Mouse (Mus musculus): ENCODE measurements around the gene Gdf5.

Gene Gdf5

DNA sequence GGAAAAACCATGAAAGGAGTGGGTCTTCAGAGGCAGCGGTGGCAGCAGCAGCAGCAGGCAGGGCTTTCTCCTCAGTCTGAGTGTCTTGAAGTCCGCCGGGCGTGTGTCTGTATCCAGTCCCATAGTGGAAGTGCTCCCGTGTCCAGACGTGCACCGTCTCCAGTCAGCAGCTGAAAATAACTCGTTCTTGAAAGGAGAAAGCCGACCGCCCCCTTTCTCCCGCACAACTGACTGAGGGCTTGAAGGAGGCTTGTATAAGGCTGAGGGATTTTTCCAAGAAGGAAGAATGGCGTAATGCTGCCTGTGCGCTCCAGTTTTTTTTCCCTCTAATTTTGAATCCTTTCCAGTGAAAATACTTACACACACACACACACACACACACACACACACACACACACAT lies at the start of gene Gdf5:
Gene Gdf5, minus strand, starts transcription at position 244 of the 400 bp plus-strand sequence.
- DNase-seq (ENCODE audit: low spot score): no peak

DNA sequence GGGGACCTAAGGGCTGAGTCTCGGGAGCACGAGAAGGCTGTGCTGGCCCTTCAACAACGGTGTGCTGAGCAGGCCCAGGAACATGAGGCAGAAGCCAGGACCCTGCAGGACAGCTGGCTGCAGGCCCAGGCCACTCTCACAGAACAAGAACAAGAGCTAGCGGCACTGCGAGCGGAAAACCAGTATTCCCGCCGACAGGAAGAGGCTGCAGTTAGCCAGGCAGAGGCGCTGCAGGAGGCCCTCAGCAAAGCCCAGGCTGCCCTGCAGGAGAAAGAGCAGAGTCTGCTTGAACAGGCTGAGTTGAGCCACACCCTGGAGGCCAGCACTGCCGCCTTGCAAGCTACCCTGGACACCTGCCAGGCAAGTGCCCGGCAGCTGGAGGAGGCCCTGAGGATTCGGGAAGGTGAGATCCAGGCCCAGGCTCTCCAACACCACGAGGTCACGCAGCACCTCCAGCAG lies 46.7 kb upstream of the Gdf5 start:
- no peak for DNase-seq (ENCODE audit: low spot score)

DNA sequence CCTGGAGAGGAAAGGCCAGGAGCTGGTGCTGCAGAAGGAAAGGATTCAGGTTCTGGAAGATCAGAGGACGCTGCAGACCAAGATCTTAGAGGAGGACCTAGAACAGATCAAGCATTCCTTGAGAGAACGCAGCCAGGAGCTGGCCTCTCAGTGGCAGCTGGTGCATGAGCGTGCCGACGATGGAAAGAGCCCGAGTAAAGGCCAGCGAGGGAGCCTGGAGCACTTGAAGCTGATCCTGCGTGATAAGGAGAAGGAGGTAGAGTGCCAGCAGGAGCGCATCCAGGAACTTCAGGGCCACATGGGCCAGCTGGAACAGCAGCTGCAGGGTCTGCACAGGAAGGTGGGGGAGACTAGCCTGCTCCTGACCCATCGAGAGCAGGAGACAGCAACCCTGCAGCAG lies 46.0 kb upstream of the Gdf5 start:
- DNase-seq (ENCODE audit: low spot score): no peak

DNA sequence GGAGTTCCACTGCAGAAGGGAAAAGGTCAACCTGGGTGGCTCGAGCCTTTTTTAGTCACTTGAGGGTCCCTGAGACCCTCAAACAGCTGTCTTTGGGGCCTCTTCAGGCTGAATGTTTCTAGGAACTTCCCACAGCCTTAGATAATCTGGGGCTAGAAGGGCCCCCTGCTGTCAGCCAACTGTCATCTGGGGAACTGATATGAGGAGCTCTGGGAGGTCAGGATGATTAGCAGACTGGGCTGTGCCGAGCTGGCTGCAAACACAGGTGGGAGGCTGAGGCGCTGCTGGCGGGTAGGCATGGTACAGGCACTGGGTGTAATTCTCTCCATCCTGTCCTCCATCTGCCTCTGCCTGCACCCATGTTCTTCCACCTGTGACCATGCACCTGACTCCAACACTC lies 43.9 kb upstream of the Gdf5 start:
- peak; percentile 48 for DNase-seq (ENCODE audit: low spot score)

DNA sequence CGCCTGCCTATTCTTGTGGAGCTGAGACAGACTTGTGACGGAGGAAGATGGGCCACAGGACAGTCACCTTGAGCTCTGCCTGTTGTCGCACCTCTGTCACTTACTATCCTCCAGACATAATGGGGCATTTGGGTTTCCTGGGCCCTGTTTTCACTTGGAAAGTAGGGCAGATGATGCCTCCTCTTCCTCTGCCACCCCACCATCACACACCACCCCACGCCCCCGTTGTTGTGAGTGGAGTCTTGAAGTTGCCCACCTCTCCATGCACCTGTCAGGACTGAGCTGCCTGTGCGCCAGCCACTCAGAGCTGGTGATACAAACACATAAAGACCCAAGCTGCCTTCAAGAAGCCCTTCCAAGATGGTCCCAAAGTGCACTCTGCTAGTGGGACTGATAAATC lies 42.0 kb upstream of the Gdf5 start:
- DNase-seq (ENCODE audit: low spot score): no peak

DNA sequence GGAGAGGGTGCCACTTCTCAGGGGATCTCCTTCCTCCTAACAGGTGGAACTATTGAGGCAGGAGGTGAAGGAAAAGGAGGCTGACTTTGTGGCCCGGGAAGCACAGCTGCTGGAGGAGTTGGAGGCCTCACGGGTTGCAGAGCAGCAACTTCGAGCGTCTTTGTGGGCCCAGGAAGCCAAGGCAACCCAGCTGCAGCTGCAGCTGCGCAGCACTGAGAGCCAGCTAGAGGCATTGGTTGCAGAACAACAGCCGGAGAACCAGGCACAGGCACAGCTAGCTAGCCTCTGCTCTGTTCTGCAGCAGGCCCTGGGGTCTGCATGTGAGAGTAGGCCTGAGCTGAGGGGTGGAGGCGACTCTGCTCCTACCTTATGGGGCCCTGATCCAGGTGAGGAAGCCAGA lies 40.6 kb upstream of the Gdf5 start:
- no peak for DNase-seq (ENCODE audit: low spot score)

DNA sequence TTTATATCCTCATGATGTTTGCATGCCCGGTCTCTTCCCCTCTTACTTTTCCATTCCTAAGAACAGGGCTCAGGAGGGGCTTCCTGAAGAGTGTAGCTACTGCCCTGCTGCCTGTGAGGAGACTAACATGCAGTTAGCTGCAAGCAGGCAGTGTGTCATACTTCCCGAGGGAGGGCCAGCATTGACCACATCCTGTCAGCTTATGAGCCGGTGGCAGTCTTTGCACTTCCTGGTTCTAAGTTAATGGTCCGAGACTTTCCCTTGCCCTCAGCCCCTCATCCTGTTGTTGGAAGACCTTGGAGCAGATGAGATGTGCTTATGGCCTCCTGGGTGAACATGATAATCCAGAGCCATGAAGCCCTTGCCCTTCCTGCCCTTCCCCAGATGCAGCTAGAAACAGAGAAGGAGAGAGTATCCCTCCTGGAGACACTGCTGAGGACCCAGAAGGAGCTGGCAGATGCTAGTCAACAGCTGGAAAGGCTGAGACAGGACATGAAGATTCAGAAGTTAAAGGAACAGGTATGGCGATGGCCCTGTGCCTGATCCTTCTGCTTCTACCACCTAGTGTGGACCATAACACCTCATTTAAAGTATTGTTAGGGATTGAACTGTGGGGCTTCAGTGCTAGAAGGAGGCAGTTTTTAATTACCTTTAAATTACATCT lies 34.3 kb upstream of the Gdf5 start:
- no peak for DNase-seq (ENCODE audit: low spot score)

DNA sequence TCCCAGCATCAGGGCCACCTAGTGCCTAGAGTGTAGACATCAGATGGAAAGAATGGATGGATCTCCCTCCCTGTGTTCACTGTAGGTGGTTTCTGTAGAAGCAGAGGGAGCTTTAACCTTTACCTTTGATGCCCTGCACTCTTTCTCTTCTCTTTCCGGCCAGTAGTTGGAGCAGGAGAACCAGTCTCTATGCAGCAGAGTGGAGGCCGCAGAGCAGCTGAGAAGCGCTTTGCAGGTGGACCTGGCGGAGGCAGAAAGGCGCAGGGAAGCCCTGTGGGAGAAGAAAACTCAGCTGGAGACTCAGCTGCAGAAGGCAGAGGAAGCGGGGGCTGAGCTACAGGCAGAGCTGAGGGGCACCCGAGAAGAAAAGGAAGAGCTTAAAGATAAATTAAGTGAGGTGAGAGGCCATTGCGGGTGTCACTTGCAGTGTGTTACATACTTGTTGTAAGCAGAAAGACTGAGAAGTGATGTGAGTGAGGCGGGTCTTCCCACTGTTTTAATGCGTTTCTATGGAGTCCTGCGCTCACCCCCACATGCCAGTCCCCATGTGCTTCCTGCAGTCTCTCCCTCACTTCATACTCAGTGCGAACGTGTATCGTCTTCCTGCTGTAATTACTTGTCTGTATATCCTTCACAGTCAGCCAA lies 29.0 kb upstream of the Gdf5 start:
- peak; percentile 5 for DNase-seq (ENCODE audit: low spot score)

DNA sequence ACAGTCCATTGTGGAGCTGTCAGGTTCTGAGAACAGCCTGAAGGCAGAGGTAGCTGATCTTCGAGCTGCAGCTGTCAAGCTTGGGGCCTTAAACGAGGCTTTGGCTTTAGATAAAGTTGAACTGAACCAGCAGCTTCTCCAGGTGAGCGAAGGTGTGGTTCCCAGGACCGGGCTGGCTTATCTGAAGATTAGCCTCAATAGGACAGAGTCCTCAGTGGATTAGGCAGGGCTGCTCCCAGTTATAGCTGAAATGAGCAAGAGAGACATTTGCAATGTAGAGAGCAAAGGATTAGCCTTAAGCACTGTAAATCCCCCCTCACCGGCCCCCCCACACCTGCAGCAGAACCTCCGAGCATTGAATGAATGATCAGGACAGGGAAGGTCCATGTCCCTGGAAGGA lies 28.2 kb upstream of the Gdf5 start:
- no peak for DNase-seq (ENCODE audit: low spot score)

DNA sequence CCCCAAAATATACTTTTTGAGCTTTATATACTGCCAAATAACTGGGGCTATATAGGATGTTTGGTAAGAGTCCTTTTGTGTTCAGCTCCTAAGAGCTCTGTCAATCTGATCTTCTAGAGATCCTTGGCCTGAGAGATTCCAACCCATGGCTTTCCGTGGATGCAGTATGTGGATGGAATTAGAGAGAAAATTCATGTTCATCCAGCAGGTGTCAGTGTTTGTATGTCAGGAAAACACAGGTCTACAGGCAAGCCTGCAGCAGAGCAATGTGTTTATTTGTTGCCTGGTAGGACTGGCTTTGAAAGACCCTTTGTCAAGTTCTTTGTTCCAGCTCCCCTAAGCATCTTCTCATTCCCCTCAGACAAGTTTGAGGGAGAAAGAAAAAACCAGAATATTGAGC lies 17.8 kb upstream of the Gdf5 start:
- DNase-seq (ENCODE audit: low spot score): peak; percentile 62

DNA sequence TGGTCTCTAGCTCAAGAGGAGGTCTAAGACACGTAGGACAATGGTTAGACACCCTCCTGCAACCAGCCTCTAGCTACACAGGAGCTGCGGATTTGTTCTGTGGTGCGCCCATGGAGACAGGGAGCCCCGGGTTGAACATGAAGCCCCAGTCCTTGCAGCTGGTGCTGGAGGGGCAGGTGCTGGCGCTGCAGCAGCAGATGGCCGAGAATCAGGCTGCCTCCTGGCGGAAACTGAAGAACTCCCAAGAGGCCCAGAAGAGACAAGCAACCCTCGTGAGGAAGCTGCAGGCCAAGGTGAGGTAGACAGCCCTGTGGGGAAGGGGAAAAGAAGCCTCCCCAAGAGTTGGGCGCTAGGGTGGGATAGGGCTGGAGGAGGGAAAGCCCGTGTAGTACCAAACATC lies 16.7 kb upstream of the Gdf5 start:
- DNase-seq (ENCODE audit: low spot score): no peak

DNA sequence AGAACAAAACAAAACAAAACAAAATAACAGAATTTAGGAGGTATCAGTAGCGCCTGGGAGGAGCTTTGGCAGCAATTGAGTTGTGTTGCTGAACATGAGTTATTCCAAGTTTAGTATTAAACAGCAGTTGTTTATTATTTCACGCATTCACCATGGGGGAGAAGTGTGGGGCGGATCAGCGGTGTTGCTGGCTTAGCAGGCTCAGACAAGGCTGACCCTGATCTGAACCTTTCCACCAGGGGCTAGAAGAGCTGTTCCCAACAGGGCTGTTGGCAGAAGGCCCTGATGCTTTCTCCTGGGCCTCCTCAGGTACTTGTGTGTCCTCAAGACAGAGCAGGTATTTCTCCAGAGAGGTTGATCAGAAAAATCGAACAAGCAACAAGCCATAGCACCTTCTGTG lies 14.8 kb upstream of the Gdf5 start:
- no peak for DNase-seq (ENCODE audit: low spot score)

DNA sequence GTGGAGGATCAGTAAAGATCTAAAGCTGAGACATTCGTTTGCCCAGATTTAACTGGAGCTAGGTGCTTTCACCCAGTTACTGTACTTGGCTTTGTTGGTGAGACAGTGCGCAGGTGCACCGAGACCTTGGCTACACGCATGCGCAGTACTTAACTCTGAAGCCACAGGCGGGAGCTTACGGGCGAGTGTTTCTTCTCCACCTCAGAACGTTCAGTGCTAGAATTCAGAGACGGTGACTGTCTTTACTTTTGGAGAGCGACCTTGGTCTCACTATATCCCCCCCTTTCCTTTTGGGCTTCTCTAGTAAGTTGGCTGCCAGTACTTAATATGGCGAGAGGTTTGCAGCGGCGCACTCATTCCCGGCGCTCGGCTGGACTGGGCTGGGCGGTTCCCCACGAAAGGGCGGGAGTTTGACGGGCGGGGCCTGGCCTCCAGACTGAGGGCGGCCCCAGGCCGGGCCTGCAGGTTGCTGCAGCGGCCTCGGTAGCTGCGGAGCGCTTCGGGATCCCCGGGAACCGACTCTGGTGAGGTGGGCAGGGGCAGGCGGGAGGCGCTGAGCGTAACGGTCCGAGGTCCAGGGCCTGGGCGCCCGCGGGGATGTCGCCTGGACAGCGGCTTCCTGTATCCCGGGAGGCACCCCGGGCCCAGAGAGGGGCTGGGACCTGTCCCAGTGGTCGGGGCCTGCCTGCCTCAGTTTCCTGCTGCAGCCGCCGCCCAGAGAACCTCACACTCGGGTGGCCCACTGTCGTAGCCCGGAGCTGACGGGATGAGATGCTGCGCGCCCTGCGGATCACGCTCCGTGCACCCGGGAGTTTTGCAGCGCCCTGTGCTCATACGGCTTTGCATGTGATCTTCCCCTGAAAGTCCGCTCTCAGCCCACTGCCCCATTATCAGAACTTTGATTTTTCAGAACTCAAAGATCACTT lies 11.2 kb upstream of the Gdf5 start, which contains the start of gene Cep250:
Gene Cep250, plus strand, starts transcription at position 325 of the 926 bp plus-strand sequence.
- peak; percentile 92 for DNase-seq (ENCODE audit: low spot score)

DNA sequence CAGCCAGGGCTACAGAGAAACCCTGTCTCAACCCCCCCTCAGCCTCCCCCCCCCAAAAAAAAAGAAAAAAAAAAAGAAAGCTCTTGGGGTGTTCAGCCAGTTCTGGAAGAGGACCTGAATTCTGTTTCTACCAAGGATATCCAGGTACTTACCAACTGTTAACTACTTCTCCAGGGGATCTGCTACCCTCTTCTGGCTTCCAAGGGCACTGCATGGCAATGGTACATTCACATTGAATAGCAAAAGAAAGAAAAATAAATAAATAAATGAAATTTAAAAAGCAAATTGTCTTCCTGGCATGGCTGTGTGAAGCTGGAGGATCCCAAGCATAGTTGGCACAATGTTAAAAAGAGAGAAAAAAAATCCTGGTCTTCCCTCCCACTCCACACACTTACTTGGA lies 6.8 kb upstream of the Gdf5 start:
- DNase-seq (ENCODE audit: low spot score): peak; percentile 75

DNA sequence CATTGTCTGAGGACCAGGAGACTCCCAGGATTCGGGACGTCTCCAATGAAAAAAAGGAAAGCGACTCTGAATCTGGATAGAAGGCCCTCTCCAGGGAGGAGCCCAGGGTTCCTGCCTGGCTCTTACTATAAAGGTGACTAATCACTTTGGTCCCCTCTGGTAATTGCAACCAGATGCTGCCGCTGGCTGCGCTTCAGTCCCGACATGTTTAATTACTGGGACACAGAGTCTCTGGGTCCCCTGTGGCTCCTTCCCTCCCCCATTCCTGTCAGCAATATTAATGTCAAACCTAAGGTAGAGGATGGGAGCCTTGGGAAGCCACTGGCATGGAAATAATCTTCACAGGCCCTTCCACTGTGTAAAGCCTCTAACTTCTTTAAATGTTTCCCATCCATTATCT lies 4.2 kb upstream of the Gdf5 start:
- DNase-seq (ENCODE audit: low spot score): peak; percentile 25

DNA sequence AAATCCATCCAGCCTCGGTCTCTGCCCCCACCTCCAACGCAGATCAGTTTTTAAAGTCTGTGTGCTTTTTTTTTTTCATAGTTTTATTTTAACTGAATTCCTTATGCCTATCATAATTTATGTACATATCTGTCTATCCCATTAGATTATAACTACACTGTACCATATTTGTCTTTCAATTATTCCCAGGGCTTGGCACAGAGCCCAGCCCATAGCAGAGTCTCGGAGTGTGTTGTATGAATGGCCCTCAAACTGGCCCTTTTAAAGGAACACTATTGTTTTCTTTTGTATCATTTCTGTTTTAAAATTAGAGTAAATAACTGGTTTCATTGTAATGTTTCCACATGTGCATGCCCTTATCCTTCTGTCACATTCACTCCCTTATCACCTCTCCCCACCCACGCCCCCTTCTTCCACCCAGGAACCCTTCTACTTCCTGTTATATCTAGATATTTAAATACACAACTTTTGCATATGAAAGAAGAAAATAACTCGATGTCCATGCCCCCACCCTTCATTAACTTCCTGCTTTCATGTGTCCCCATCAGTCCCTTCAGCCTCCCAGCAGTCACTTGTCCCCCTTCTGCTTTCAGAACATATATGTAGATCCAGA lies 2.3 kb upstream of the Gdf5 start:
- no peak for DNase-seq (ENCODE audit: low spot score)

DNA sequence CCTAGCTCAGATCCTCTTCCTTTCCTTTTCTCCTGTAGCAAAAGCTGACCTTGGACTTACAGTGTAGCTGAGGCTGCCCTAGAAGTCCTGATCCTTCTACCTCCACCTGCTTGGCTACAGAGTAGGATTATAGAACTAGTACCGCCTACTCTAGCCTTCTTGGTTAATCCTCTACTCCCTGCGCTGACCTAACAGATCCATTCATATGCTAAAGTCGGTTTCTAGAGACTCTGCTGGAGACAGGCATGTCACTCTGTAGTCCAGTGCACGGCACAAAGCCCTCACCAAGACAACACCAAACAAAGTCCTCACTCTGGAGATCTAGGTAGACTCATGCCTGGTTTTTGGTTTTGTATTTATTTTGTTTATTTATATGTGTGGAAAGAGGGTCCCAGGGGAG lies 1.3 kb upstream of the Gdf5 start:
- no peak for DNase-seq (ENCODE audit: low spot score)

DNA sequence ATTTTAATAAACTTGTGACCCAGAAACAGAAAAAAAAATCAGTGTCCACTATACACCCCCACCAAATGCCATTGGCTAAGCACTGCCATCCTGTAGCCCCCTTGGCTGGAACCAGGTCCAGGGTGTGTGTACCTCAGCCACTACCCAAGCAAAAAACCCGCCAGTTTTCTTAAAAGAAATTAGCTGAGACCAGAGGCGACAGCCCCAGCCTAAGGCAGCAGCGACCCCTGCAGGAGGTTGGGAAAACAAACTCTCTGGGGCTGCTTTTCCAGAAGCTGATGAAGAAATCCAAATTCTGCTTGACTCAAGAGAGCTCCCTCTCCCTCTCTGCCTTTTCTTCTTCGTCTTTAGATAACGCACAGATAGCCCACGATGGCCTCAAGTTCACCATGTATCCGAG lies 902 bp upstream of the Gdf5 start:
- peak; percentile 91 for DNase-seq (ENCODE audit: low spot score)

DNA sequence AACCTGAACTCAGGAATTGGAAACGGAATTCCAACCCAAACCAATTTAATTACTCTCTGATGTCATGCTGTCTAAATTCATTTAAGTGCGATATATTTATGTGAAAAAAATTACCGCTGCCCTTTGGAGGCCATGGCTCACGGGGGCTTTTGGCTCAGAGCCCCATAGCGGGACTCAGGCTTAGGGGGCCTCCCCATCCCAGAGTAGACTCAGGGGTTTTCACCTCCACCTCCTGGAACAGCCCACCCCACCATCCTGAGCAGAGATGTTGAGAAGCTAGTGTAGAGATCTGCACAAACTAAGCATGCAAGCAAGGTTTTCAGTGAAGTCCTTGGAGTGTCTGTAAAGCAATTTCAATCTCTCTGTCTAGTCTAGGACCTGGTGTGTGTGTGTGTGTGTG lies 413 bp upstream of the Gdf5 start:
- no peak for DNase-seq (ENCODE audit: low spot score)

DNA sequence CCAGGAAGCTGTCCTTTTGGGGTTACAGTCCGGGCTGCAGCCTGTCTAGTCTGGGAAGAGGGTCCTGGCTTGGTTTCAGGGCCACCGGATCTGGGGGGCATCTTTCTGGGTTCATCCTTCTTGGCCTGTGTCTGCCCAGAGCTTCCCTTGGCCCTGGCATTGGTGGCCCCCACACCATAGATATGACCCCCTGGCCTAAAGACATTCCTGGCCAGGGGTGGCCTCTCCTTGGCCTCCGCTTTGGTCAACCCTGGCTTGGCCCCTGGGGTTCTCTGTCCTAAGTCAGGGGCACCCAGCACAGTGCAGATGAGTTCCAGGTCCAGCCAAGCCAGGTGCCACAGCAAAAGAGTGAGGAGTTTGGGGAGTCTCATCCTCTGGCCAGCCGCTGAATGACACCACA lies 482 bp downstream of the Gdf5 start:
- no peak for DNase-seq (ENCODE audit: low spot score)

DNA sequence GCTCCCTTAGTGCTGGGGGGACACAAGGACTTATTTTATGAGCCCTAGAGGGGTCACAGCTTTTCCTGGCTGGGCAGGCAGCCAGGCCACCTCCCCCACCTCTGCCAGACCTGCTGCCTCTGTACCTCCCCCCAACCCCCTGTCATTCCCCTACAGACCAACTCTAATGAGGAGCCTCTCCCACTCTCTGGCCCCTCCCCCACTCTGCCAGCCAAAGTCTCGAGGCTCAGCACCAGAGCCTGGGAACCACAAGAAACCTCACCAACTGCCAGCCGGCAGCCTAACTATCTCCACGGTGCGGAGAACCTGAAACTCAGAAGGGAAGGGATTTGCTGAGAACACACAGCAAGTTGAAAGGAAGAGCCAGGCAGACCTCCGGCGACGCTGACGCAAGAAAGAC lies 1.7 kb downstream of the Gdf5 start:
- DNase-seq (ENCODE audit: low spot score): peak; percentile 75

DNA sequence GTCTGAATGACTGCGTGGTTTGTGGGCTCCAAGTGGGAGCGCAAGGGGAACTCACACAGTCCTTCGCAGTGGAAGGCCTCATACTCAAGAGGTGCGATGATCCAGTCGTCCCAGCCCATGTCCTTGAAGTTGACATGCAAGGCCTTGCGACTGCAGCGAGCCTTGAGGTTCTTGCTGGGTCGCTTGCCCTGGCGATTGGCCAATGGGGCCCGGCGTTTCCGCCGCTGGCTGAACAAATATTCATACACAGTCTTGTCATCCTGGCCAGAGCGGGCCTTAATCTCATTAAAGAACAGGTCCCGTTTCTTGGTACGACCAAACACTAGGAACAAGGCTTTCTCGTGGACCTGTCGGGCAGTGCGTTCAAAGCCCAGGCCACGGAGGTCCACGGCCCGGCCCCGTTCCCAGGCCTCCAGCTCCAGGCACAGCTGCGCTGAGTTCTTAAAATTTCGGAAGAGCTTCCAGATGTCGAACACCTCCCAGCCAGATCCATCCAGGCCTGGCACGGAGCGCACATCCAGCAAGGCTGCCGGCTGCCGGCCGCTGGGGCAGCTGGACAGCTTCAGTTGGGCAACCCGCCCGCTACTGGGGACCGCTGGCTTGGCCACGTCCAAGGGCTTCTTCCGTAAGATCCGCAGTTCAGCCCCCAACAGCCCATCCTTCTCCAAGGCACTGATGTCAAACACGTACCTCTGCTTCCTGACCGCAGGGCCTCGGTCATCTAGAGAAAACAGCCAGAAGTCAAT lies 3.3 kb downstream of the Gdf5 start:
- DNase-seq (ENCODE audit: low spot score): no peak

Data from retina, embryonic 14.5 days (tissue).